Mouse (Mus musculus) lung, postnatal 14 days (tissue): ENCODE measurements at regions not wholly inside any gene's neighbourhood (a gene's known extent, or its start where the extent isn't known, plus 50 kb on each side); places are given as distances from the start of the nearest gene placed in this dataset.
A peak's percentile ranks its signal among the peaks of the same experiment; 100 is the strongest.
"Not testable (repeated sequence)": the region's sequence is repeated elsewhere in the genome, so short reads cannot be mapped to it uniquely, and the experiment has no call there.

Experiments used
- DNase-seq: peaks from one replicate; pipeline ENCODE4 v3.0.0; 2021

DNA sequence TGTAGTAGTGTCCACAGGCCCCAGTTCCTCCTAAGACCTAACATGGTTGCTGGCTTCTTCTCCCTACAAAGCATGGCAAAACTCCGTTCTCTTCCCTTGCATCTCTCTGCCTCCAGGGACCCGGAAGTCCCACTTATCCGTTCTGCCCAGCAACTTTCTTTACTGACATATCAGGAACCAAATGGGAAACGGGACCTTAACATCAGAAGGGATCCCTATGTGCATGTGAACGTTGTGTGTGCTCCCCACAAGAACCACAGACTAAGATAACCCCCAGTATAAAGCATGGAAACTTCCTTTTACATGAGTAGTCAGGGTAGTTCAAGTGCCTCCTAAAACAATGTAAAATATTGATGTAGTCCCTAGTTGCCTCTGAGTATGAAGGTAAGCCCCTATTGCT lies 61.6 kb downstream of the Zxdb start:
- no peak for DNase-seq

- peak; percentile 1 for DNase-seq
Measured at GRCm38 (mm10) chrX:94788331-94788920, 64.1 kb downstream of the Zxdb start.

DNA sequence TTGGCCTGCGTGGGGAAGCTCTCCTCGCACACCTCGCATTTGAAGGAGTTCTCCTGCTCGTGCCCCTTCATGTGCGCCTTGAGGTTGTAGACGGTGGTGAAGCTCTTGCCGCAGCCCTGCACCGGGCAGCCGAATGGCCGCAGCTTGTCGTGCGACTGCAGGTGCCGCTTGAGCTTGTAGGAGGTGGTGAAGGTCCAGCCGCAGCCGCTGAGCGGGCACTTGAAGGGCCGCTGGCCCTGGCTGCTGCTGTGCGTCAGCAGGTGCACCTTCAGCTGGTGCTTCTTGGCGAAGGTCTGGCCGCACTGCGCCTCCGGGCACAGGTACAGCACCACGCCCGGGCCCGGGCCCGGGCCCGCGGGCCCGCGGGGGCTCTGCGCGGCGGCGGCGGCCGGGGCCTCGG lies 72.5 kb downstream of the Zxdb start:
- DNase-seq: not testable (repeated sequence)

- not testable (repeated sequence) for DNase-seq
Measured at GRCm38 (mm10) chrX:94797348-94798182, 73.2 kb downstream of the Zxdb start.

- not testable (repeated sequence) for DNase-seq
Measured at GRCm38 (mm10) chrX:94798183-94798619, 73.8 kb downstream of the Zxdb start.

DNA sequence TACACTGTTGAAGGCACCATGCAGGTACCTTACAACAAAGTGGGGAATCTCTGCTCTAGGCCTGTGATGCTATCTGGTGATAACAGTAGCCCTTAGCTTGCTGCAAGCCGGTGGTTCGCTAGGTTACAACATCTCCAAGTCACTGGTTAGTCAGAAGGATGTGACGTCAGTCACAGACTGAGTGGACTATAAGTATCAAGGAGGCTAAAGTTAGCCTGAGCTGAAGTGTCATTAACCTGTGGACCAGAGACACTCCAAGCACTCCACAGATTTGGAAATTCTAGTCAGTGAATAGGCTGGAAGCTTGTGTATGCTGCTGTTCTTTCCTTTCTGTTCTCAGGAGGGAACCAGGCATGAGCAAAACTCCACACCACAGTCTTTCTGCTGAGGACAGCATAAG lies 88.4 kb downstream of the Zxdb start:
- DNase-seq: not testable (repeated sequence)

- not testable (repeated sequence) for DNase-seq
Measured at GRCm38 (mm10) chrX:94827524-94827923, 103.2 kb downstream of the Zxdb start.

DNA sequence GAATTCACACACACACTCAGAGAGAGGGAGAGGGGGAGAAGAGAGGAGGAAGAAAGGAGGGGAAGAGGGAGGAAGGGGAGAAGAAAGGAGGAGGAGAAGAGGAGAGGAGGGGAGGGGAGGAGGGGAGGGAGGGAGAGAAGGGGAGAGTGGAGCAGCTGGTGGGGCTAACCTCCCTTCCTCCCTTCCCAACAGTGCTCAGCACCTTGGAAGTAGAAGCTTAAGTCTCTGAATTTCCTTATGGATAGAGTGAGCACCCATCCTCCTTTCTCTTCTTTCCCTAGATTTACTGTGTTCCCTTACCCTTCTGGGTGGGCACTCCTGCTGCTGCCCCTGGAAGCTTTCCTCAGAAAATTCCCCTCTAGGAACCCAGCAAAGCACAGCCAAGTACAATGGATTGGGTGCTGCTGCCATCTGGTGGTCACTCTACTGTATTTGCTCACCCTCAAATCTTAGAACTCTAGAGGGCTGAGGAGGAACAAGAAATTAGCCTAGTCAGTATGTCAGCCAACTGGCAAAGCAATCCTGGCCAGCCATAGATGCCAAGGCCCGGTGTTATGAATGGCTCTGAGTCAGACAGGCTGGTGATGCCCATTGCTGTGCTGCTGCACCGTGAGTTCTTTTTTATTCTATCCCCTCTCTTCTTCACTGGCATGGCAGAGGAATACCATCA lies 119.9 kb downstream of the Zxdb start:
- DNase-seq: not testable (repeated sequence)

DNA sequence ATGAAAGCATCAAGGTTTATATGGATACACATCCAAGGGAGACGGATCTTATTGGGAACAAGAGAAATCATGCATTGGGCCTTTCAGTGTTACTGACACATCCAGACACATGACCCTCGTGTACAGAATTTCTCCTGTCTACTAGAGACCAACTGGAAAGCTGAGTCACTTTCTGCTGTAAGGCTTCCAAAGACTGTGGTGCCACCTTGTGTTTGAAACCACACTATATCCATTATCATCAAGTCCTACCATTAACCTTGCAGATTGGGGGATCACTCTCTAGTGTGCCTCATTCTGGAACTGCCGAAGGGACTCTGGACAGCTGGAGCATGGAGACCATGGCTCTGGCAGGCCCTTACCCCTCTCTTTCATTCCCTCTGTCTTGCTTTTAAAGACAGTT lies 125.2 kb downstream of the Zxdb start:
- not testable (repeated sequence) for DNase-seq

DNA sequence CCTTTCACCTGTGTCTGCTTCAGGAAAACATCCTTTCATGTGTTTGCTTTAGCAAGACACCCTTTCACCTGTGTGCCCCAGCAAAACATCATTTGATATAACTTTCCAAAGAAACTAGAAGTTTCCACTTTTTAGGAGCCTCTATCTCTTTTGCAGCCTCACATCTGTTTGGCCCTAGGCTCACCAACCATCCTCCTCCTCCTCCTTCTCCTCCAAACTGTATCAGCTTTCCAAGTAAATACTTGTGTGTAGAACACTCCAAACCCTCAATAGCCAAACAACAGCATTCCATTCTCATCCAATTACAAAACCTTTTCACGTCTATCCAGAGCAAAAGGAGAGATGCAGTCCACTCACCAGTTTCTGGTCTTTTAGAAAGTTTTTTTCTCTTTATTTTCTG lies 133.1 kb downstream of the Zxdb start:
- no peak for DNase-seq

DNA sequence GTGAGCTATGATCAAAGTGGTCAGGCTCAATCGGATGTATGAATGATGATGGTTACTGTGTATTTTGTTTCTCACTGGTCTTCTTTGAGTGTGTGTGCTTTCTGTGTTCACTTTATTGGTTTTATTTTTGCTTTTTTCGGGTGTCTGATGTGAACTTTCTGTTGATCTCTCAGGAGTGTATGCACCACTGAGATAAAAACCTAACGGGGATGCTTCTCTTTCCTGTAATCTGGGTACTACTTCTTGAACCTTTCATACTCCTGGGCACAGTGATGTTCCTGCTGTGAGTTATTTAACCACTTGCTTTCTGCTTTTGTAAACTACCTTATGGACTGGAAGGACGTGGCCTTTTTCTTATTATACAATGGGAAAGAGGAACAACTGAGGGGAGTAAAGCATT lies 133.6 kb downstream of the Zxdb start:
- no peak for DNase-seq

DNA sequence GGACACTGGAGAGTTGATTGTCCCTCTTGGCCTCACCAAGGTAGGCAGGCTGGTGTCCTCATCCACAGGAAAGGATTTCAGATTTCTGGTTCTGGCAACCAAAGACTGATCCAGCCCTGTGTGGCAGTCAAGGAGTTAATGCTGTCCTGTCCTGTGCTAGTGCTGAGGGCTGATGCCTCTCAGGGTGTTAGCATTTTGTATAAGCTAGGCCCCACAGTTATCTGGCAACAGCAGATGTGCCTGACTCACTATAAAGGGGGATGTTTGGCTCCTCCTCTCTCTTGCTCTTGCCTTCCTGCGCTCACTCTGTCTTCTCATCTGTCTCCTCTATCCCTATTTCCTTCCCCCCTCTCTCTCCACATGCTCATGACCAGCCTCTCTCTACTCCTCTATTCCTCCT lies 138.8 kb downstream of the Zxdb start:
- DNase-seq: no peak

GRCm38 (mm10) chrX:94865531-94866502 lies 141.4 kb downstream of the Zxdb start:
- peak; percentile 93 for DNase-seq

DNA sequence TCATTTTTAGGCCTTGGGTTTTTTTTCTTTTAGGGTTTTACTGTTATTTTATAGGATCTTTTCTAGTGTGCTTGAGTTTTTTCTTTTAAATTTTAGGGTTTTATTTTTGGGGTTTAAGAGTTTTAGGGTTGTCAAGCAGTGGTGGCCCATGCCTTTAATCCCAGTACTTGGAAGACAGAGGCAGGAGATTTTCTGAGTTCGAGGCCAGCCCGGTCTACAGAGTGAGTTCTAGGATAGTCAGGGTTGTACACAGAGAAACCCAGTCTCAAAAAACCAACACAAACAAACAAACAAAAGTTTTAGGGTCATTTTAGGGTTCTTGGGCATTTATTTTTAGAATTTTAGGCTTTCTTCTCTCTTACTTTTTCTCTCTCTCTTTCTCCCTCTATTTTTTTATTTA lies 142.9 kb downstream of the Spin4 start:
- DNase-seq: not testable (repeated sequence)
